9 mouse cellular contexts compared by ENCODE assay signal in the genomic region with DNA sequence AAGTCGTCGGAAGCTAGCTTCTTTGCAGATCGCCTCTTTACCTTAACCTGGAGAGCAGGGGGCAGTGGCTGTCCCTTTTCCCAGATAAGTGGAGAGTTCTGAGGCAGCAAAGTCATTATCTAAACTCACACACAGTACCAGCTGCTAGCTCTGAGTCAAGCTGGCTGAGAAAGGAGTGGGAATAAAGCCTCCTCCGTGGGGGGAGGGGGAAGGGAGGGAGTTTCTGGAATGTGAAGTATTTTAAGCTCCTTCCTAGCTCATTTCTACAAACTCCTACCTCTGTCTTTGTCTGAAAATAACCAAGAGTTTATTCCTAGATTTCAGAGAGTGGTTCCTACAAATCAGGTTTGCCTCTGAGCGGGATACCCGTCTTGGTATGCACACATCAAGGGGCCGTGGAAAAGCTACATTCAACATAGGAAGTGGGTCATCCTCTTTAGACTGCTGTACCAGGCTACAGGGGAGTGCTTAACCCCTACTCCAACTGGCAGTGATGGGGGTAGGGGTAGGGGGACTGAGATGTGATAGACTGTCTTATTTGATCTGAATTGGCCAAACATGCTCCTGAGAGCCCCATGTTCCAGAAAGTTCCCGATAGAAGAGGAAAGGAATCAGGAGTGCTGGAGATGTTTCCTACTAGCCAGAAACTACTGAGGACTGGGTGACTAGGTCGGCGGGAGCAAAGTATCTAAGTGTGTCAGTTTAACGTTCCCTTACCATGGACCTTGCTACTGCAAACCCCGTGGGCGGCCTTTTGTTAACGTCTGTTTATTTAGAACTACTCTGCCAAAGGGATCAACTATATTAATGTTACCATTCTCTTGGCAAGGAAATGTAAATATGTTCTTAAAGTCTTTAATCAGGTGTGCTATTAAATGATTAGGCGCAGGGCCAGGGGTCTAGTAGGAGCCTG. TPM values are rescaled to one million over a fixed set of nuclear protein-coding genes. Genes with fewer than 3 reads are reported as not detected.
DNase-seq lines count a peak whose midpoint lies in the region; ATAC-seq lines count a peak whose summit lies in the region.
"Had no signal": no experiment of that assay in that cellular context is flagged by ENCODE, and none has a peak within 500 bp of the region (broad histone marks: within the 10 kb centered on the region; RNA-seq: fewer than 3 reads in every experiment).

No protein-coding gene starts in this region.

- H3K27ac ChIP-seq in heart, embryonic 12.5 days (ENCODE audit: poor library complexity, severe bottlenecking), result no peak overlapping the region
- H3K27ac ChIP-seq in intestine, embryonic 15.5 days, result no peak overlapping the region
- H3K27ac ChIP-seq: macrophage had no signal

- no peak overlapping the region for H3K4me3 ChIP-seq in heart, embryonic 12.5 days
- H3K4me3 ChIP-seq in intestine, embryonic 15.5 days (replicated peaks), result no peak overlapping the region

- peak overlapping the region; percentile 42 for H3K4me2 ChIP-seq in heart, embryonic 12.5 days
- peak overlapping the region; percentile 34 for H3K4me2 ChIP-seq in intestine, embryonic 15.5 days (replicated peaks)

- DNase-seq in heart, adult 8-10 months (ENCODE audit: low spot score), result no peak
- peak; percentile 90 for DNase-seq in Muller cell, postnatal 12 days (ENCODE audit: inconsistent ontology term)
- DNase-seq in lung, postnatal 36 days, result peak; percentile 57
- DNase-seq in adrenal gland, postnatal 14 days, result no peak
- DNase-seq in c-Kit-positive CD71-positive TER-119-positive erythroid progenitor cells, embryonic 14.5 days (ENCODE audit: low spot score), result no peak

- WGBS in heart, embryonic 12.5 days, result 25% methylated on average over 15 of the region's 15 CpGs
- 22% methylated on average over 15 of the region's 15 CpGs for WGBS in intestine, embryonic 15.5 days

- H3K27me3 ChIP-seq in heart, embryonic 12.5 days (replicated peaks), result peaks cover 15% of the 10 kb centered on the region
- no peaks in the 10 kb centered on the region for H3K27me3 ChIP-seq in intestine, embryonic 15.5 days (replicated peaks)

- peaks cover 16% of the 10 kb centered on the region for H3K4me1 ChIP-seq in heart, embryonic 12.5 days (replicated peaks)
- H3K4me1 ChIP-seq in intestine, embryonic 15.5 days (replicated peaks), result peaks cover 10% of the 10 kb centered on the region; the same call in 1 of the 2 replicates

- H3K9ac ChIP-seq in heart, embryonic 12.5 days, result no peak overlapping the region; the same call in 1 of the 2 replicates
- H3K9ac ChIP-seq in intestine, embryonic 15.5 days, result no peak overlapping the region

- H3K36me3 ChIP-seq in heart, embryonic 12.5 days, result no peaks in the 10 kb centered on the region
- H3K36me3 ChIP-seq in intestine, embryonic 15.5 days, result no peaks in the 10 kb centered on the region

- peak; percentile 42; the same call in 1 of the 2 replicates for ATAC-seq in heart, embryonic 12.5 days (ENCODE audit: insufficient number of reproducible peaks, low FRiP score)
- ATAC-seq in intestine, embryonic 15.5 days, result 0 out of 2 replicates have a peak, but pooled peaks have one; percentile 41
- ATAC-seq in cerebellum, adult (ENCODE audit: insufficient number of reproducible peaks, low FRiP score, low TSS enrichment), result no peak

- no peaks in the 10 kb centered on the region for H3K9me3 ChIP-seq in heart, embryonic 12.5 days (replicated peaks)
- no peaks in the 10 kb centered on the region for H3K9me3 ChIP-seq in intestine, embryonic 15.5 days

RNA-seq across cellular contexts. Expression of a gene that starts 9.9 kb away (rescaled TPM):
- 0.74 and 1.2 TPM in 2 replicates for polyA plus RNA-seq in heart, embryonic 12.5 days (2016; fragmentation: Nextera tagmentation; extraction: Ambion mirVana)
- total RNA-seq in heart, adult 8-10 months (2022), result under 1 TPM in 2 of 4 experiments, not detected in 2; 0.14 to 0.25 TPM
- 8.4 and 9.2 TPM in 2 replicates for polyA plus RNA-seq in intestine, embryonic 15.5 days (2015; fragmentation: Nextera tagmentation; extraction: Ambion mirVana)
- 2.3 and 3.5 TPM in 2 replicates for total RNA-seq in adrenal gland, postnatal 14 days (2021)

RNA-seq across cellular contexts. Expression of a gene that starts 11.1 kb away (rescaled TPM):
- 13.4 and 14.3 TPM in 2 replicates for polyA plus RNA-seq in heart, embryonic 12.5 days (2016; fragmentation: Nextera tagmentation; extraction: Ambion mirVana)
- 1 to 10 TPM; 5.6 to 8.0 (median 6.6) TPM for total RNA-seq in heart, adult 8-10 months (2022)
- polyA plus RNA-seq in intestine, embryonic 15.5 days (2015; fragmentation: Nextera tagmentation; extraction: Ambion mirVana), result 15.6 and 16.7 TPM in 2 replicates
- total RNA-seq in adrenal gland, postnatal 14 days (2021), result 19.0 and 25.7 TPM in 2 replicates

RNA-seq across cellular contexts. Expression of a gene that starts 44.3 kb away (rescaled TPM):
- polyA plus RNA-seq in heart, embryonic 12.5 days (2016; fragmentation: Nextera tagmentation; extraction: Ambion mirVana), result 1.1 and 1.8 TPM in 2 replicates
- total RNA-seq in heart, adult 8-10 months (2022), result not detected
- 2.1 and 2.3 TPM in 2 replicates for polyA plus RNA-seq in intestine, embryonic 15.5 days (2015; fragmentation: Nextera tagmentation; extraction: Ambion mirVana)
- total RNA-seq in adrenal gland, postnatal 14 days (2021), result 2.7 and 5.7 TPM in 2 replicates
- polyA plus RNA-seq: macrophage had no signal

Comparison
In these comparisons a context has a peak if more than half of its experiments do, and no peak if none do; other contexts are left out.
1. DNase-seq: peak in Muller cell, postnatal 12 days (single experiment) and lung, postnatal 36 days (single experiment); none in heart, adult 8-10 months (single experiment), adrenal gland, postnatal 14 days (single experiment) and c-Kit-positive CD71-positive TER-119-positive erythroid progenitor cells, embryonic 14.5 days (single experiment).